Mouse (Mus musculus) mesoderm, embryonic 11.5 days (tissue): ENCODE data around the gene Rxra.

Experiments
- DNase-seq: peaks from one replicate; pipeline ENCODE4 v3.0.0-alpha.2; 2012; ENCODE audit warnings: low read depth, low spot score

Rxra gene

DNA sequence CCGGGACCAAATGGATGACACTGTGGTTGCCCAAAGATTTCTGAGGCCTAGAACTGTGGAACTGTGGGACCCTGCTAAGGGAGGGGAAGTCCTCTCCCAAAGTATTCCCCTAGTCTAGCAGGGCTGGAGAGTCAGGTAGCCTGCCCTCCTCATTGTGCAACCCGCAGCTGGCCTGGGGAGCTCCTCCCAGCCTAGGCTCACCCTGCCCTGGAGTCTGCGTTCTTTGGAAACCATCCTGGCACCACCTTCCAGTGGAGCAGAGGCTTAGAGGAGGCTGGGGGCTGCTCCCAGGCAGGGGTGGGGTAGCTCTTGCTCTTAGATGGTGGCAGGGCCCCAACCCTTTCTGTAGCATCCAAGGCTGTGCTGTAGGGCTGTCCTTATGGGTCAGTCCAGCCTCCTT is 26.0 kb downstream of the Rxra start:
- no peak for DNase-seq

DNA sequence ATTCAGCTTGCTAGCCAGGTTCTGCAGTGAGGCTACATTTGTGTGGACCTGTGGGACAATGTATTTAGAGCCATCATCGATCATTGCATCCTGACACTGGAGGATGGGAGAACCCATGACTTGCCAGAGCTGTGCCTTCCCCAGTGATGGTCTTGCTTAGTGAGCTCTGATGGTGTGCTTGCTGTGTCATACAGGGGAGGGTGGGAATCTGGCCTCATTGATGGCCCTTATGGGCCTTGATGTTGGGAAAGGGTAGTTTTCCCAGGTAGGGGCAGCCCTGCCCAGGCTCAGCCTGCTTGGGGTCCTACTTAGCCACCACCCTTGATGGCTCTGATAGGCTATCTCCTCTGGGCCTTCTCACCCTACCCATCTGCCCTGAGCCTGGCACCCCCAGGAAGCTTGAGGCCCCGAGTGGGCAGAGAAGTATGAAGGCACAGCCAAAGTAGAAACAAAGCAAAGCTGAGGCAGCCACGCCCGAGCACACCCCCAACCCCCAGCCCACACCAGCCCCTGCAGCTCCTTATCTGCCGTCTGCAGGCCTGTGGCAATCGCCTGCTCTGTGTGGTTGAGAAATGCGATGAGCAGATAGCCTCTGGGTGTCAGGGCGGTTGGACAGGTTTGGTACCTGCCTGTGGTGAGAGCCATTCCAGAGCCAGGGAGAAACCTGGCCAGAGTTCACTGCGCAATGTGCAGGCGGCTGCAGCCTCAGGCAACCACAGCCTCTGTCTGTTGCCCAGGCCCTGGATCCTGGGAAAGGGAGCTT is 26.8 kb downstream of the Rxra start:
- DNase-seq, result no peak

DNA sequence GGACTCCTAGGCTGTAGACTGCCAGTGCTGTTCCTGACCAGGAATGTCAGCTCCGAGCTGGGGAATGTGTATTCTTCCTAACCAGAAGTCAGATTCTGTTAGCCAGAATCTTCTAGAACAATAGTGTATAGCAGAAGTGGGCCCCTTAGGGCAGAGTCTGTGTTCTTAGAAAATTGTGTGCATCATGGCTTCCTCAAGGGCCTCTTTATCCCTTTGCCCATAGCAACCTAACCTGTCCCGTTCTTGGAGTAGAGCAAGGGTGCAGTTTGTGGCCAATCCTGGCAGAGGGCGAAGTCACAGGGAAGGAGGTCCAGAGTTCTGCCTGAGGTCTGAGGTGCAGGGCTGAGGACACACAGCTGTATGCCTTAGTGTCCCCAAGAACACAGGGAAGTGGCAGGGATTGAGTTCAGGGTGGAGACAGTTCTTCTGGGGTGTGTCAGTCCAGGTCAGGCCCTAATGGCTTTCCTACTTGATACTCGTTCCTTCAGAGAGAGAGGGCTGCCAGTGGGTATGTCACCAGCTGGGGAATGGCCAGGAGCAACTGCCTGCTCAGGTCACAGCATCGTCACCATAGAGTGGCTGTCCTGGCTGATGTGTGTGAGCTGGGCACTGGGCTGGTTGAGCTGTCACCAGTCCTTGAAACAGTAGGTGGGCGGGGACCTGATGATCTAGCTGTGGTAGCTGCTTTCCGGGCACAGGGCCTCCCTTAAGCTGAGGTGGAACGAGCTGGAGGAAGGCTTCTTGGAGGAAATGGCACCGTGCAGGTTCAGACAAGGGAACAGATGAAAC is 27.8 kb downstream of the Rxra start:
- no peak for DNase-seq

DNA sequence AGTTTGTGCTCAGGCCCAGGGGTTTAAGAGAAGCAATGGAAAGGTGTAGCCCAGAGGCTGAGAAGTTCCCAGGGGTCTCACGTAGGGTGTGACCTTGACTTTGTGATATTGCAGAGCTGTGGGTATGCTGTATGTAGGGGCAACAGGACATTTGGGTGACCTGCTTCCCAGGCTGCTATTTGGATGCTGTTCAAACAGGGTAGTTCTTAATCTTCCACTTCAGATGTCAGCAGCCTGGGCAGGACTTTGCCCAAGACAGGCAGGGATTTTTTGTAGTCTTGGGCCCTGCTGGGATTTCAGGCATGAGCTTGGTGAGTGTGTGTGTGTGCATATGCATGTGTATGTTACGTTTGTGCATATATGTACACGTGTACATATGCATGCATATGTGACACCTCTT is 28.4 kb downstream of the Rxra start:
- no peak for DNase-seq

DNA sequence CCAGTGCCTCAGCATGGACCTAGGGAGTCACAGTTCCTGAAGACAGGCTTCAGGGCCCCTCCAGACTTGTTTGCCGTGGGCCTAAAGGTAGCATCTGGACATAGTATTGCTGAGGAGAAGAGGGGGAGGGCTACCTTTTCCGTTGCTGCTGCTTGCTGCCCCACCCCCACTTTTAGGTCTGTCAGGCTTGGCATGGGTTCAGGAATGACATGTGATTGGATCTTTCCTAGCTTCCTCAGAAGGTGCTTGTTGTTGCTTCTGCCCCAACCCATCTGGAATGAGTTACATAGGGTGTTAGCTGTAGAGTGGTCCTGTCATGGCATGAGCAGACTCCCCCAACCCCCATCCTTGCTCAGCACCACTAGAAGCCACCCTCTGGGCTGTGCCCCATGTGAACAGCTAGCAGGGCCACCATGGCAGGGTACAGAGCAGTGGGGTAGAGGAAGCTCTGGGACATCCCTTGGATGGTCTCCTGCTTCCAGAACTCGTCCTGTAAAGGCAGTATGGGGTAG is 34.7 kb downstream of the Rxra start:
- DNase-seq, result peak; percentile 22

DNA sequence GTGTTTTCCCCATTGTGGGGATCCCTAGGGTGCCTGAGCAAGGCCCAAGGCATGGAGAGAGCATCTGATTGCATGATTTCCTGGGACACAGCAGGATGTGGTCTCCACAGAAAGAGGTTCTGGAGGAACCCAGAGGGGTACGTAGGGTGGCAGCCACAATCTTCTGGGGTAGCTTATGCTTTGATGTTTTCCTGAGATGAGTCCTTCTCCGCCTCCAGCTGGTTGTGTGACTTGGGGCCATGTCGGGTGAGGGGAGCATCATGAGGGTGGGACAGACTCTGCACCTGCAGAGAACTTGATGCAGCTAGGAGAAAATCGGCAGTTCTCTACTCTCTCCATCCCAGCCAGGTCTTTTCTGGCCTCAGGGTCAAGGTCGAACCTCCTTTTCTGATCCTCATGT is 36.4 kb downstream of the Rxra start:
- no peak for DNase-seq

DNA sequence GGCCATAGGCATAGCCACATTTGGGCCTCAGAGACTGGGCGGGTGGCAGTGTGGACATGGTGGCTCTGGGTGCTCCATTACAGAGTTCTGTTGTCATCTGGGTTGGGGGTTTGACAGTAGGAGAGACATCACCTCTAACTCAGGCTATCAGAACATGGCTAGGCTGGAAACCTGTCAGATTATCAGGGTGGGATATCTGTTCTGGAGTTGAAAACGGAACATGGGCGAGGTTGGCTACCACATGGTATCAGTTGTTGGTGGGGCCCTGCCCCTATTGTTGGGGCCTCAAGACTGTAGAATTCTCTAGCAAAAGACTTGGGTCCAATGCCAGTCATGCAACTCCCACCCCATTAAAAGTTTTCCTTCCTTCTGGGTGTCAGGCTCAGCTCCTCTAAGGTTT is 37.1 kb downstream of the Rxra start:
- DNase-seq, result no peak

DNA sequence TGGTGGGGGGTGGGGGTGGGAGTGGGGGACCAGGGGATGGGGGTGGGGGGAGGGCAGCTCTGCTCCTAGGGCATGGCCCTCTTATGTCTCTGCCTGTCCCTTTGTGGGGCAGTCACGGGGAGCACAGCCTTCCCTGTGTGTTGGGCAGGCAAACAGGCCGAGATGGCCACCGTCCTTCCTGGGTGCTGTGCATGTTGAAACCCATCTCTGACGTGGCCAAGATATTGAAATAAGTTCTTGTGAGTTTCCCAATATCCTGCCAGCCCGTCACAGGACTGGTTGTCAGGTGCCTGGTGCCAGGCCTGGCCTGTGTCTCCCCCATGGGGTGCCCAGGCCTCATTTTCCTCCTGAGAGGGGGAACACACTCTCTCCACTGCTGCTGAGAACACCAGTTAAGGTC is 37.9 kb downstream of the Rxra start:
- no peak for DNase-seq

DNA sequence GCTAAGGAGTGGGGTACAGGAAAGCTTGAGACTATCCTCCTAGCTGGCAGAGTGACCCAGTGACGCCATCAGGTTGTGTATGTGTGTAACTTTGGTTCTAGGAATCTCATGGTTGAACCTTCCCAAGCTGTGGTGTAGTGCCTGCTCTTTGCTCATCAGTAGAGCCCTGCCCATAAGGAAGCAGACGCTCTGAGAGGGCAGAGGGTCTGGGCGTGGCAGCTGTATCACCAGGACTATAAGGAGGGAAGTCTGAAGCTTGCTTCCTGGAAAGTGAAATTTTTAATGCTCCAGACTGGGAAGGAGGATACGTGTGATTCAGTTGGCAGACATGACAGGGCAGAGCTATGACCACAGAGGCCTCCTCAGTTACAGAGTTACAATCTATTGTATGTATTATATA is 39.0 kb downstream of the Rxra start:
- no peak for DNase-seq

DNA sequence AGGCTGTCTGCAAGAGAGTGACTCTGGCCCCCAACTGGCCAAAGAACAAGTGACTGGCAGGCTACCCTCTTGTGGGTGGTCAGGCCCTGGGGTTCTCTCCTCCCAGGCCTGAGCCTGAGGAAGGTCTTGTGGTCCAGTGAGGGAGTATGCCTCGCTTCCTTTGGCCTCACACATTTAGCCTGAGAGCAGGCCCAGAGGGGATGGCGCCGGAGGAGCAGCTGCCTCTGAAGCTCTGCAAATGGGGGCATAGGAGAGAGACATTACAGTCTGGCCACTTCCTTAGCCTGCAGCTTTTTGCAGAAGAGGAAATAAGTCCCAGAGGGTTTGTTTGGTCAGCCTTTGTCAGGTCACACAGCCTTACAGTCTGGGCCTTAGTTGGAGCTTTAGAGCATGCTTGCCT is 40.1 kb downstream of the Rxra start:
- no peak for DNase-seq

DNA sequence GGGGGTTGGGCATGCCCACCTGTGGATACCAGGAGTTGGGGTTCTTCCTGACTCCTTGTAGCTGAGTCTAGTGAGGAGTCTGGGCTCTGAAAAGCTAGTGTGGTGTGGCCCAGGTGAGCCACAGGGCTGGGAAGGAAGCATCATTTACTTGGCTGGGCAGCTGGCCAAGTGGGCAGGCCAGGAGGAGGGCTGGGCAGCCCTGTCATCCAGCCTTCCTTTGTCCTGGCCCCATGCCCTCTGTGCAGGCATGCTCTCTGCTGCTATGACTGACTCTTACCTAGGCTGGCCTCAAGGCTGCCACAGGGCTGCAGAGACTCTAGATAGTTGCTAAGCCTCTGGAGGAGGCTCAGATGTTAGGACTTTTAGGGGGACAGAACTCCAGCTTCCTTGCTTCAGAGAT is 42.0 kb downstream of the Rxra start:
- DNase-seq, result no peak

DNA sequence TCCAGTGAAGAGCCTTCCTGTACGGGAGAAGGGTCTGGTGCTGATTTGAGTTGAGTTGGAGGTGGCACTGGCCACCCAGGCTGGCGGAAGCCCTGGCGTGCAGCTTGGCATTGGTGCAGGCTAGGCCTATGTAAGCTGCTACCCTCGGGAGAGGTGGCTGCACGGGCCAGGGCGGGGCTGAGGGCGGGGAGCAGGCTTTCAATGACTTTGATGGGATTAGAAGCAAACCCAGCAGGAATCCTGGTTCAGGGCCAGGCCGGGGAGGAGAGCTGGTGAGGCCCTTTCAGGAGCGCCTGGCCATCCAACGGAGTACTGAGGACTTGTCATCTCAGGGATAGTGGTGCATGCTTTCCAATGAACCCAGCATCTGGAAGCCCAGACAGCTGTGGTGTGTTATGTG is 43.4 kb downstream of the Rxra start:
- DNase-seq, result no peak

DNA sequence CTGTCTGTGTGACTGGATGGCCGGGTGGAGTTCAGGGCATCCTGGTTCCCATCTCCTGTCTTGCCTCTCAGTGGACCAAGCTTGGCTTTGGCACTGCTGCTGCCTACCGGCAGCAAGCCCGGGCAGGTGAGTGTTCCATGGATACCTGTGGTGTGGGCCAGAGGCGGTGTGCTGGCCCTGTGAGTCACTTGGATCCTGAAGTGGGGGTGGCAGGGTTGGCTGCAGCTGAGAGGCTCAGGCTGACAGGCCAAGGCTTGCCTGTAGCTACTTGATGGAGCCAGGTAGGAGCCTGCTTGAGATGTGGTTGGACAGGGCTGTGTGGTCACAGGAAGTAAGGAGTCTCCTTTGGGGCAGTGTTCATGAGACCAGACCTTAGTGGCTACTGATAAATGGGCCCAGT is 45.4 kb downstream of the Rxra start:
- DNase-seq, result no peak

DNA sequence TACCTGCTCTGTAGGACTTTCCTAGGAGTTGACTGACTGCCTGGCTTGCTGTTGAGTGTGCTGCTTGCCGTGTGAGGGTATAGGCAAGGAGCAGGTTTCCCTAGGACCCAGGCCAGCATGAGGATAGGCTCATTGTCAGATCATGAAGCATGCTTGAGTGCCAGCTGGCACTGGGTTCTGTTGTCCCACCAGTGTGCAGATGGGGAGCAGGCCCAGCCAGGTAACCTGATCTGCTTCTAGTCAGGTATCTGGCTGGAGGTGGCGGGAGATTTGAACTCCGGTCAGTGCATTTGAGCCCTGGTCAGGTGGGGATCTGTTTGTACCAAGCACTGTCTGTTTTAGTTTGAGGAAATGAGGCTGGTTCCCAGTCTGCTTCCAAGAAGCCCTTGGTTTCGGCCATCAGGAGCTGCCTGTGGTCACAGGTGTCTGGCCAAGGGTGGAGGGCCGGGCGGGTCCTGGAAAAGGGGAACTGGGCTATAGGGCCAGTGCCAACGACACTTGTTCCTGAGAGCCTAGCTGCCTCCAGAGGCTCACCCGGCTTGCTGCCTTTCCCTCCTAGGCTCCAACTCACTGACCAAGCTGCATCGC is 48.6 kb downstream of the Rxra start:
- DNase-seq, result no peak

DNA sequence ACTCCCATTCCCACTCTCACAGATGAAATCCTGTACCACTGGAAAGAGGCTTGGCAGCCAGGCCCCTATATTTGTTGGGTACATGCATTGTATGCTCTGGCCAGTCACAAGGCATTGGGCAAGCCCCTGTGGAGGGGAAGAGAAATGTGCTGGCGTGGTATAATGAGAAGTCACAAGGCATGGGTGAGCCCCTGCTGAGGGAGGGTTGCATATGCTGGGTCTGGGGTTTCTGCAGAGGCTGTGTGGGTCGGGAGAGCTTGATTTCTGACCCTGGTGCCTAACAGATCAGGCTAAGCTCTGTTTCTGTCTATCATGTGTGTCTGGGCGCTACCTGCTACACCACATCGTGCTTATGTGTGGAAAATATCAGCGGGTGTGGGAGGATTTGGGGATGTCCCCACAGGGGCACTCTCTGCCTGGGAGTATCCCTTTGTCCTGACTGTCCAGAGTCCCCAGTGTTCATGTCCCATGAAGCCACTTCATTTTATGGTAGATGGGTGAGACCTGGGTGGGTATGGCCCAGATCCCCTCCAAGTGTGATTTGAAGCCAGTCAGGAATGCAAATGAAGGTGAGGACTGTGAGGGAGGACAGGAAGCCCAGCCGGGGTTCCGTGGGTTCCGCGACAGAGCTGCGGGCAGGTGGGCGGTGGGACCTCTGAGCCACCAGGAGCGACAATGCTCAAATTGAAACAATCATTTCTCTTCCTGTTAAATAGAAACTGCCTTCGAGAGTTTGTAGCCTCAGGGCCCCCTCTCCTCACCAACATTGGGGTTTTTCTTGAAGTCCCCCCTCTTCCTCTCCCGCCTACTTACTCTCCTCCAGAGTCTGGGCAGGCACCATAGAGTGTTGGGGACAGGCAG is 52.0 kb downstream of the Rxra start:
- no peak for DNase-seq

DNA sequence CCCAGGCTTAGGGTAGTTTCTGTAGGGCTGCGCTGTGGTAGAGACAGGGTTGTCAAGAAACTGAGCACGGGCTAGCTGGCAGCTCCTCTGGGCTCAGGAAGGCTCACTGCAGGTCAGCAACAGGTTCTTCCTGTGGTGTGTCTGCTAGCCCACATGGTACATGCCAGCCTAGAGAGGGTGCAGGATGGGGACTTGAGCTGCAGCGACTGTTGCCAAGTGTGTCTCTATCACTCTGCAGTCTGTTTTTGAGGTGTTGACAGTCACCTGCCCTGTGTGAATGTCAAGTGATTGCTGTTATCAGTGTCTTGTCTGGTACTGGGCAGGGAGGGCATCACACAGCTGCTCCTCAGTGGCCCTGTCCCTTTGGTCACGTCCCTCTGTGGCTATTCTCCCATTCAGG is 52.8 kb downstream of the Rxra start:
- DNase-seq, result no peak

DNA sequence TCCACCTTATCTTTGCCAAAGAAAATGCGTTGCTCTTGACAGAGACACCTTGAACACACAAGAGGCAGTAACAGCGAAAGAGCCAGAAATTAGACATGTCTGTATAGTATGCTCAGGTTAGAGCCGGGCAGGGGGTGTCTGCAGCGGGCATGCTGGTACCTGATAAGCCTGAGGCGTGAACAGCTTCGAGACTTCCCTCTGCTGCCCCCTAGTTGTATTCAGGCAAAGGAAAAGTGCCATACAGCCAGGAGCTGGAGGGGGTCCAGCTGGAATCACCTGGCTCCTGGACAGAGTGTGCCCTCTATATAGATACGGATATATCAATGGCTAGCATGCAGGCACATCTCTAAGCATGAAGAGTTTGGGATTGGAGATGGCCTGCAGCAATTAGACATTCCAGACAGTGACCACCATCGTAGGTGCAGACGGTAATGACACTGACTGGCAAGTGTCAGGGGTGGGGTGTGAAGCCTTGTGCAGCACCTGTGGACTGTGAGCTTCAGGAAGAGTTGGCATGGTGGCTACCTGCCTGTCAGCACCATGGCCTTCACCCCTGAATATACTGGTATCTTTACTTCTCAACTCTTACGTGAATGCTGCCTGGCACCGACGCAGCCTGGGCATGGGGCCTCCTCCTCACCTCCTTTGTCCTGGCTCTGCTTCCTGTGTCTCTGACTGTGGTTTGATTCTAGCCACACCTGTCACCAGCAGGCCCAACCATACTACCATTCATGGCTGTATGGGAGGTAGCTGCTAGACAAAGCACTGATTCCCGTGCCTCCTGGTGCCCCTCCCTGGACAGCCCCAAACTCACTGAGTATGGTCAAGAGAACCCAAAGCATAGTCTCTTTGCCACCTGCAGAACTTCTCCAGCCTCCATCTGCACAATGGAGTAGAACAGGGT is 54.0 kb downstream of the Rxra start:
- no peak for DNase-seq

DNA sequence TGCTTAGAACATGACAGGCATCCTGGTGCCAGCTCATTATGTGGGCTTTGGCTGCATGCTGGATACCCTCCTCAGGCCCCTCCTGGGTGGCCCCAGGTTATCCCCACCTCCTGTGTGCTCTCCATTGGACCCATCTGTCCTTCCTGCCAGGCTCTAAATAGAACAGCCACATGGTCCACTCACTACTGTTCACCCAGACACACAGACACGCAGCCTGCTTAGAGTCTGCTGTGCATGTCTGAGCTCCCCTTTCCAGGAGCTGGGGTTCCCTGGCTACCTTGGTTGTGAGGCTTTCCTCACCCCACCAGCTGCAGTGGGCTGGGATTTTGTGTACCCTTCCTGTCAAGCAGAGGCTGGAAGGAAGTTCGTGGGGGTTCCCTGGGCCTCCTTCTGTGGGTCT is 56.8 kb downstream of the Rxra start:
- no peak for DNase-seq

DNA sequence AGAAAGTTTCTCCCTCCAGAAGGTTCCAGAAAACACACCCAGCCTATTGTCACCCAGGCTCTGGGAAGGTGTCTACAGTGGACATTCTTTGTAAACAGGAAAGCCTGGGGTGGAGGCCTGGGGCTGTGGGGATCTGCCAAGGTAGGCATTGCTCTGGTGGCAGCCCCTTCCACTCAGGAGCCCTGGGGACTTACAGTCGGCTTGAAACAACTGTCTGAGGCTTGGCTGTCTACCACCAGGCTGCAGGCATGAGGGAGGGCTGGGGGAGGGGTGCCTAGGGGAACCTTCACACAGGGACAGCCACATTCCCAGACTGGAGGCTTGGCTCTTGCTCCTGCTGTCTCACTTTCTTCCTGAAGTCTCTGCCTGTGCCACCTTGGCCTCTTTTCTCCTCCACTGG is 58.1 kb downstream of the Rxra start:
- peak; percentile 30 for DNase-seq

DNA sequence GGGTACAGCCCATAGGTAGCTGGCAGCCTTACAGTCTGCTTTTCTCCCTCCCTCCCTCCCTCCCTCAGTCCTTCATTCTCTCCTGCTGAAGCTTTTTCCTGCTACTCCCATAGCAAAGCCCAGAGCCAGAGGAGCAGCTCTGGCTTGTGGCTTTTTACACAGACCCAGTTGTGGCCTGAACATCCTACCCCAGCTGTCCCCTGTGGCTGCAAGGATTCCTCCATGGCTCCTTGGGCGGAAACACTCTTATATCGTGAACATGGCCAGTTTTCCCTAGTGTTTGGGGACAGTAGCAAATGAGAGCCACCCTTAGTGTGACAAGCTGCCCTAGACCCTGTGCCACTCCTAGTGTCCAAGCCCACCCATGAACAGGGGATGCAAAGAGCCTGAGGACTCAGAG is 58.6 kb downstream of the Rxra start:
- no peak for DNase-seq

DNA sequence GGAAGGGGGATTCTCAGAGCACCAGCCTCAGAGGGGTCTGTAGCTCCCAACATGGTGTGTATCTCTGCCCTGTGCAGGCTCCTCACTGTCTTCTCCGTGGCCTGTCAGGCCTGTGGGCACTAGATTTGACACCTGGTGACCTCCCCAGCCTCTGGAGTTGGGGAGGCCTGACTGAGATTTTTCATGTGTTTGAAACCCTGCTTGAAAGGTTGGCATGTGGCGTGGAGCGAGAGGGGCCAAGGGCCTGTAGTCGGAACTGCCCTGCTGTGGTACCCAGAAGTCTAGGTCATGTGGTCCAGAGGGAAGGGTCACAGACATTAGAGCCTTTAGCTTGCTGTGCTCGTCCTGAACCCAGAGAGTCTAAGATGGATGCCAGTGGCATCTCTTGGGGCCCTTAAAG is 60.6 kb downstream of the Rxra start:
- no peak for DNase-seq
